Mouse (Mus musculus) midbrain, embryonic 13.5 days (tissue): ENCODE measurements around the gene Eno3. TPM values are rescaled to one million over a fixed set of nuclear protein-coding genes. Genes with fewer than 3 reads are reported as not detected.

Experiments
- ATAC-seq: fragments of 200-750 bp; cut with Nextera tagmentation; 2 replicates; pipeline ENCODE4 v1.8.0; 2017; ENCODE audit warnings: mild to moderate bottlenecking, moderate TSS enrichment, moderate library complexity
- H3K27ac ChIP-seq: fragments of 300-500 bp; sonication (generic); 2 replicates; pipeline ENCODE4 v1.5.1; 2015; ENCODE audit warnings: inconsistent platforms, mild to moderate bottlenecking, moderate library complexity
- H3K27me3 ChIP-seq: fragments of 300-500 bp; sonication (generic); 2 replicates; pipeline ENCODE4 v1.6.1; 2015; ENCODE audit warnings: mild to moderate bottlenecking, inconsistent platforms
- H3K36me3 ChIP-seq: fragments of 300-500 bp; sonication (generic); 2 replicates; pipeline ENCODE4 v1.6.1; 2015; ENCODE audit warnings: mild to moderate bottlenecking, inconsistent platforms
- H3K4me1 ChIP-seq: fragments of 300-500 bp; sonication (generic); replicated peaks from 2 replicates; pipeline ENCODE4 v1.6.1; 2015; ENCODE audit warnings: inconsistent platforms
- H3K4me2 ChIP-seq: fragments of 300-500 bp; sonication (generic); replicated peaks from 2 replicates; pipeline ENCODE4 v1.6.1; 2015; ENCODE audit warnings: moderate library complexity, mild to moderate bottlenecking, inconsistent platforms
- H3K4me3 ChIP-seq: fragments of 300-500 bp; sonication (generic); replicated peaks from 2 replicates; pipeline ENCODE4 v1.5.1; 2015; ENCODE audit warnings: mild to moderate bottlenecking, inconsistent platforms
- H3K9ac ChIP-seq: fragments of 300-500 bp; sonication (generic); replicated peaks from 2 replicates; pipeline ENCODE4 v1.6.1; 2015; ENCODE audit warnings: mild to moderate bottlenecking, inconsistent platforms
- H3K9me3 ChIP-seq: fragments of 300-500 bp; sonication (generic); 2 replicates; pipeline ENCODE4 v1.6.1; 2016; ENCODE audit warnings: mild to moderate bottlenecking, inconsistent platforms
- WGBS: fragments of 180-500 bp; shearing (Covaris S2); methylation state at CpG from one replicate; pipeline ENCODE4 v1.1.7; 2015; 5-methylcytosine and 5-hydroxymethylcytosine counted together
- polyA plus RNA-seq: library from polyadenylated mRNA; unstranded; fragments of >200 nt; fragmentation: Nextera tagmentation; extraction: Ambion mirVana; gene quantifications from 2 replicates; pipeline ENCODE4 v1.2.1, GENCODE M21; 2015

The Eno3 gene
- polyA plus RNA-seq, 1 experiment from 2014 or later: 9.5 TPM

GRCm38 (mm10) chr11:70653345-70654197 is 3.4 kb upstream of the Eno3 start:
- Histone ChIP-seq H3K9ac (peak overlapping the region; percentile 90), H3K36me3 (peaks cover 41% of the 10 kb centered on the region), H3K4me2 (peak overlapping the region; percentile 75), H3K27me3 (0 out of 2 replicates have a peak, but pooled peaks cover 3% of the 10 kb centered on the region), H3K9me3 (no peaks in the 10 kb centered on the region), H3K4me3 (peak overlapping the region; percentile 73), H3K27ac (peak overlapping the region; percentile 97), H3K4me1 (peaks cover 54% of the 10 kb centered on the region)
- peak; percentile 65 for ATAC-seq
- under 1% methylated on average over 62 of the region's 63 CpGs for WGBS

GRCm38 (mm10) chr11:70654198-70654922 is 2.6 kb upstream of the Eno3 start, which contains the start of gene Pfn1:
Pfn1 (minus strand) TSS chr11:70654644.
- Histone ChIP-seq H3K4me3 (peak within 1 kb of the TSS; percentile 73), H3K9ac (peak within 1 kb of the TSS; percentile 90), H3K4me2 (peak within 1 kb of the TSS; percentile 75), H3K36me3 (peaks cover 34% of the 10 kb centered on the region), H3K4me1 (peaks cover 46% of the 10 kb centered on the region), H3K9me3 (no peaks in the 10 kb centered on the region), H3K27me3 (0 out of 2 replicates have a peak, but pooled peaks cover 3% of the 10 kb centered on the region), H3K27ac (peak within 1 kb of the TSS; percentile 97)
- peak; percentile 55 for ATAC-seq
- under 1% methylated on average over 58 of the region's 61 CpGs for WGBS

DNA sequence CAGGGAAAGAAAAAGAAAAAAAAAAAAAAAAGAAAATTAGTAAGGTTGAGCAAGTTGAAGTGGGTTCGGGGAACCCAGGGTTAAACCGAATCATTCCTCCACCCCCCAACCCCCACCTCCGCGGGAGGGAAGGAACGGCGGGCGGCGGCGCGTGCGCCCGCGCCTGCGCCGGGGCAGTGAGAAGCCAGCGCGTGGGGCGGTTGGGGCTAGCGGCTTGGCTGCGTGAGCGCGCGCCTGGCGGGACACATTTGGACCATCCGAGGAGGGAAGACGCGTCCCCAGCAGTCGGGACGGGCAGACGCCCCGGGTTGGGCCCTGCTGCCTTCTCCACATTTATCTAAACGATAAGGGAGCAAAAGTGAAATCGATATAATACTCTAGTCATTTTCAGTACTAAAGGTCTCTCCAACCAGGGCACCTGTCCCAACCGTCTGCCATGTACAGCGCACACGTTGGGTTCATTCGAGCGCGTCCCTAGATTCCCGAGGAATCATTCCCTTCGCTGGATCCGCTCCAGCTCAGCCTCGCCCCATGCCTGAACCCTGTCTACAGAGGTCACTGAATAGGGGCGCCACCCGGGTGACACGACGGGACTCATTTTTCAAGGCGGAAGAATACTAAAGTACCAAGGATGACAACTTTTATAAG is 2.0 kb upstream of the Eno3 start:
- 0% methylated on average over 48 of the region's 48 CpGs for WGBS
- H3K4me3 ChIP-seq: peak overlapping the region; percentile 73
- ATAC-seq: peak; percentile 53
- H3K27me3 ChIP-seq: 0 out of 2 replicates have a peak, but pooled peaks cover 3% of the 10 kb centered on the region
- peaks cover 27% of the 10 kb centered on the region for H3K36me3 ChIP-seq
- peaks cover 43% of the 10 kb centered on the region for H3K4me1 ChIP-seq
- H3K9ac ChIP-seq: peak overlapping the region; percentile 90
- H3K27ac ChIP-seq: peak overlapping the region; percentile 97
- peak overlapping the region; percentile 75 for H3K4me2 ChIP-seq
- no peaks in the 10 kb centered on the region for H3K9me3 ChIP-seq

GRCm38 (mm10) chr11:70655571-70656455 is 1.2 kb upstream of the Eno3 start:
- H3K36me3 ChIP-seq: peaks cover 25% of the 10 kb centered on the region
- 0 out of 2 replicates have a peak, but pooled peaks cover 3% of the 10 kb centered on the region for H3K27me3 ChIP-seq
- H3K27ac ChIP-seq: peak overlapping the region; percentile 97
- peak; percentile 35; the same call in 1 of the 2 replicates for ATAC-seq
- peak overlapping the region; percentile 73 for H3K4me3 ChIP-seq
- peaks cover 43% of the 10 kb centered on the region for H3K4me1 ChIP-seq
- WGBS: under 1% methylated on average over 61 of the region's 61 CpGs
- H3K9ac ChIP-seq: peak overlapping the region; percentile 90
- peak overlapping the region; percentile 75 for H3K4me2 ChIP-seq
- H3K9me3 ChIP-seq: no peaks in the 10 kb centered on the region

DNA sequence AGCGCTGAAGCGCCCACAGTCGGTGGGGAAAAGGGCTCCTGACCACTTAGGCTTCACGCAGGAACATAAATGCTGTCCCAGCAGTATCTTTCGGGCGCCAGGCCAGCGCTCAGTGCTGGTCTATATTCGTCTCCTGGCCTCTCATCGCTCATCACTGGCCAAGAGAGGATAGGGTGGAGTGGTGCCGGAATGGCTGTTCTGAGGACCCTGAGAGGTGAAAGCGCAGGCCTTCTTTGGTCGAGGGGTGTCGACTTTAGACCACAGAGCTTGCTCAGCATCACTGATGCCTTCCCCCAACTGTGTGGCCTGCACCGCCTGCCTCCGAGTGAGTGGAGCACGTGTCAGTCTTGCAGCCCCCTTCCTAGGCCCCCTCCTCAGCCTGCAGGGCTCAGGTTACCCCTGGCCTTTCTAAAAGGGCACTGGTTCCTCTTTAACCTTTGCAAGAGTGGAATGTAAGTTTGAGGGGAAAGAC is 510 bp upstream of the Eno3 start:
- Histone ChIP-seq H3K9me3 (no peaks in the 10 kb centered on the region), H3K9ac (peak overlapping the region; percentile 90; the same call in 1 of the 2 replicates), H3K27ac (no peak overlapping the region), H3K27me3 (0 out of 2 replicates have a peak, but pooled peaks cover 3% of the 10 kb centered on the region), H3K4me2 (peak overlapping the region; percentile 75), H3K4me1 (peaks cover 38% of the 10 kb centered on the region), H3K36me3 (peaks cover 20% of the 10 kb centered on the region), H3K4me3 (peak overlapping the region; percentile 73)
- WGBS: 4% methylated on average over 16 of the region's 16 CpGs
- ATAC-seq: no peak

GRCm38 (mm10) chr11:70657573-70657972 is 571 bp downstream of the Eno3 start:
- Histone ChIP-seq H3K9ac (no peak overlapping the region; the same call in 1 of the 2 replicates), H3K36me3 (peaks cover 21% of the 10 kb centered on the region), H3K27ac (no peak overlapping the region), H3K27me3 (0 out of 2 replicates have a peak, but pooled peaks cover 3% of the 10 kb centered on the region), H3K4me1 (peaks cover 29% of the 10 kb centered on the region), H3K9me3 (no peaks in the 10 kb centered on the region), H3K4me2 (no peak overlapping the region), H3K4me3 (no peak overlapping the region)
- 58% methylated on average over 6 of the region's 6 CpGs for WGBS
- no peak for ATAC-seq

DNA sequence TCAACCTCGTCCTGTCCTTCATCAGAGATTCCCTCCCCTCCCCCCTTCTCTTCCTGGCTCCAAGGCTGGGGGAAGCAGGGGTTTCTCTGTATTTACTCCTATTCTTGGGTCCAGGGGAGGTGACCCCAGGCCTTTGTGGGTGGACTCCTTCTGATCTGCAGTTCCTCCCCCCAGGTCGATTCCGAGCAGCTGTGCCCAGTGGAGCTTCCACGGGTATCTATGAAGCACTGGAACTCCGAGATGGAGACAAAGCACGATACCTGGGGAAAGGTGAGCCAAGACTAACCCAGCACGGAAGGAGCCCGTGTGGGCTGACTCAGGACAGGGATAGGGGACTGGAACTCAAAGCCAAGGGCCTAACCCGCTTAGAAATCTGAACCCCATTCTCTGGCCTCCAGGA is 989 bp downstream of the Eno3 start:
- Histone ChIP-seq H3K9ac (no peak overlapping the region; the same call in 1 of the 2 replicates), H3K27me3 (0 out of 2 replicates have a peak, but pooled peaks cover 3% of the 10 kb centered on the region), H3K4me3 (no peak overlapping the region), H3K9me3 (no peaks in the 10 kb centered on the region), H3K4me1 (peaks cover 25% of the 10 kb centered on the region), H3K36me3 (peaks cover 22% of the 10 kb centered on the region), H3K27ac (no peak overlapping the region), H3K4me2 (no peak overlapping the region)
- no peak for ATAC-seq
- 64% methylated on average over 9 of the region's 9 CpGs for WGBS

DNA sequence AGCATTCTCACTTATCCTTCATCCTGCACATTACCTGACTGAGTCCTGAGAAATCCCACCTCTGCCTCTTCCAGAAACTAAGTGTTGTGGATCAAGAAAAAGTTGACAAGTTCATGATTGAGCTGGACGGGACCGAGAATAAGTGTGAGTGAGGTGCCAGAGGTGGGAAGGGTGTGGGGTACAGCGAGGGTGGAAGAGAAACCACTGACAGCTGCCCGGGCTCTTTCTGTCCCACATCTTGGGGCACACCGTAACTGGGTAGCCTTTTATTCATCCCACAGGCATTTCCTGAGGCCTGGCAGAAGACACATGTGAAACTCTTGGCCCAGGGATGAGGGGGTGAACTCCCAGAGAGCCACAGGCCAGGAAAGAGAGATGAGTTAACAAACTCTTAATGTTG is 1.5 kb downstream of the Eno3 start:
- Histone ChIP-seq H3K4me2 (no peak overlapping the region), H3K4me1 (peaks cover 21% of the 10 kb centered on the region), H3K27ac (no peak overlapping the region), H3K27me3 (0 out of 2 replicates have a peak, but pooled peaks cover 3% of the 10 kb centered on the region), H3K9me3 (no peaks in the 10 kb centered on the region), H3K4me3 (no peak overlapping the region), H3K36me3 (peaks cover 28% of the 10 kb centered on the region), H3K9ac (no peak overlapping the region)
- 92% methylated on average over 5 of the region's 5 CpGs for WGBS
- ATAC-seq: no peak

DNA sequence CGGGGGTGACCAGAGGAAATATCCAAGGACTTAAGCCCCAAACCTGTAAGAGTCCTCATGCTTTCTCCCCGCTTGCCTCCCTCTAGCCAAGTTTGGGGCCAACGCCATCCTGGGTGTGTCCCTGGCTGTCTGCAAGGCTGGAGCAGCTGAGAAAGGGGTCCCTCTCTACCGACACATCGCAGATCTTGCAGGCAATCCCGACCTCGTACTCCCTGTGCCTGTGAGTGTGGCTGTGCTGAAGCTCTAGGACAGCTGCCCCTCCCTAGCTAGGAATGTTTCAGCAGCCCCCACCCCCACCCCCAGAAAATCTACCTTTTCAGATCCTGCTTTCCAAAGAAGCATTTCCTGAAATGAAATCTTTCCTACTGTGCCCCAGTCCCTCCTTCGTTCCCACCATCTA is 1.9 kb downstream of the Eno3 start:
- no peak for ATAC-seq
- Histone ChIP-seq H3K4me2 (no peak overlapping the region), H3K4me1 (peaks cover 21% of the 10 kb centered on the region), H3K27me3 (0 out of 2 replicates have a peak, but pooled peaks cover 3% of the 10 kb centered on the region), H3K4me3 (no peak overlapping the region), H3K9ac (no peak overlapping the region), H3K27ac (no peak overlapping the region), H3K36me3 (peaks cover 32% of the 10 kb centered on the region), H3K9me3 (no peaks in the 10 kb centered on the region)
- WGBS: 79% methylated on average over 8 of the region's 8 CpGs

DNA sequence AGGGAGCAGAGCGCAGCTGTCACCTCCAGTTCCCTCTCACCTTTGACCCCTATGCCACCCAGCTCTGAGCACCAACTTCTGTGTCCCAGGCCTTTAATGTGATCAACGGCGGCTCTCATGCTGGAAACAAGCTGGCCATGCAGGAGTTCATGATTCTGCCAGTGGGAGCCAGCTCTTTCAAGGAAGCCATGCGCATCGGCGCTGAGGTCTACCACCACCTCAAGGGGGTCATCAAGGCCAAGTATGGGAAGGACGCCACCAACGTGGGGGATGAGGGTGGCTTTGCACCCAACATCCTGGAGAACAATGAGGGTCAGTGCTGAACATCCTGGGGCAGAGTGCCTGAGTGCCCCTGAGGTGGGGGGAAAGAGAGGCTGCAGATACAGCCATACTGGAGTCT is 3.6 kb downstream of the Eno3 start:
- Histone ChIP-seq H3K27me3 (0 out of 2 replicates have a peak, but pooled peaks cover 3% of the 10 kb centered on the region), H3K36me3 (peaks cover 47% of the 10 kb centered on the region), H3K4me1 (peaks cover 15% of the 10 kb centered on the region), H3K4me2 (no peak overlapping the region), H3K4me3 (no peak overlapping the region), H3K9ac (no peak overlapping the region), H3K27ac (no peak overlapping the region), H3K9me3 (no peaks in the 10 kb centered on the region)
- no peak for ATAC-seq
- 86% methylated on average over 8 of the region's 8 CpGs for WGBS

DNA sequence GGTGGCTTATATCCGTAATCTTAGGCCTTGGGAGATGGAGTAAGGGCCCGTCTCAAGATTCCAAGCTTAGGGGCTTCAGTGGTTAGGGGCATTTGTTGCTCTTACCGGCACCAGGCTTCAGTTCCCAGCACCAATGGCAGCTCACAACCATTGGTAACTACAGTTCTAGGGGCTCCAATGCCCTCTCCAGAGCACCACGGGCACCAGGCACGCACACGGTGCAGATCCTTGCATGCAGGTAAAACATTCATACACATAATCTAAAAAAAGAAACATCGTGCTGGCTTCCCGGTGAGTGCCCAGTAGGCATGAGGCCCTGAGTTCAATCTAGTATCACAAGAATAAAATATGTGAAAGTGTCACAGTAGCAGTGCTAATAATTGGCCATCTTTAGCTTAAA is 6.1 kb downstream of the Eno3 start:
- Histone ChIP-seq H3K9ac (no peak overlapping the region), H3K36me3 (peaks cover 55% of the 10 kb centered on the region), H3K27me3 (no peaks in the 10 kb centered on the region), H3K27ac (no peak overlapping the region), H3K4me3 (no peak overlapping the region), H3K9me3 (no peaks in the 10 kb centered on the region), H3K4me1 (peaks cover 14% of the 10 kb centered on the region), H3K4me2 (no peak overlapping the region)
- ATAC-seq: no peak
- WGBS: 85% methylated on average over 8 of the region's 8 CpGs
